Comparison of ENCODE assay signal across 14 mouse cellular contexts in the genomic region with DNA sequence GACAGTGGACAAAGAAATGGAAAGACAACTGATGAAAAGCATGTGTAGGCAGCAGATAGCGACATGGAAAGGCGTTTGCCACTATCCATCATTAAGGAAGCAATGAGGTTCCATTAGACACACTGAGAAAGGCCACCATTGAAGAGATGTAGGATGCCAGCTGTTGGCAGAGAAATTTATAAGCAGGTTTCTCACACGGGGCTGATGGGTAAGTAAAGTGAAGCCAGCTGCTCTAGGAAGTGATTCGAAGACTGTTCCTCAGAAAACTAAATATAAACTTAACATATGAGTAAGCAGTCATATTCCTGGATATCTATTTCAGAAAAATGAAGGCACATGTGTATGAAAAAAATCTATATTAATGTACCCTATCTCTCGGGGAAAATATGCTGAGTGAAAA.
DNase-seq lines count a peak whose midpoint lies in the region.
"Had no signal": no experiment of that assay in that cellular context is flagged by ENCODE, and none has a peak within 500 bp of the region (broad histone marks: within the 10 kb centered on the region; RNA-seq: fewer than 3 reads in every experiment).

No protein-coding gene starts in this region.

- peak; percentile 7 for DNase-seq in right cerebral cortex, adult 18-20 months
- DNase-seq in right cerebral cortex, postnatal 14 days = no peak
- peak; percentile 41 for DNase-seq in brain, adult 2 months (ENCODE audit: low read depth, low spot score)
- DNase-seq in telencephalon, adult 2 months (ENCODE audit: low read depth, low spot score) = peak; percentile 16
- no peak for DNase-seq in layer of hippocampus, postnatal 14 days (ENCODE audit: low spot score in 2 of 2)
- DNase-seq: adrenal gland, adult 2 months; adrenal gland, postnatal 10 days; adrenal gland, postnatal 25 days; cerebellum, adult 11-12 months; cerebellum, adult 2 months; cerebellum, adult 9-10 months; cerebellum, postnatal 10 days; cerebellum, postnatal 25 days; forebrain, postnatal 0 days had no signal

Comparison
In these comparisons a context has a peak if more than half of its experiments do, and no peak if none do; other contexts are left out.
1. DNase-seq: peak in right cerebral cortex, adult 18-20 months (single experiment), brain, adult 2 months (single experiment) and telencephalon, adult 2 months (single experiment); none in right cerebral cortex, postnatal 14 days (single experiment) and layer of hippocampus, postnatal 14 days (0 of 2).